Mouse (Mus musculus) ES-E14 (cell line): ENCODE results near the gene Katnal1. TPM values are rescaled to one million over a fixed set of nuclear protein-coding genes. Genes with fewer than 3 reads are reported as not detected.

Source experiments
- DNase-seq: peaks from one replicate; pipeline ENCODE4 v3.0.0-alpha.2; 2013; ENCODE audit warnings: low read depth, low spot score
- H3K27ac ChIP-seq: 2 replicates; pipeline ENCODE4 v1.5.1; 2012; ENCODE audit warnings: low read depth, mild to moderate bottlenecking, low read length, moderate library complexity, mixed read lengths; ENCODE audit not compliant: poor library complexity, insufficient read depth, severe bottlenecking
- H3K36me3 ChIP-seq: 2 replicates; pipeline ENCODE4 v1.6.1; 2012; ENCODE audit warnings: mild to moderate bottlenecking, low read length, moderate library complexity, mixed read lengths; ENCODE audit not compliant: control insufficient read depth, poor library complexity, insufficient read depth, severe bottlenecking
- H3K4me1 ChIP-seq, 2 experiments: fragments of 150-350 bp in 1 of 2; sonication (generic) in 1 of 2; 2 replicates each; pipeline ENCODE4 v1.6.1; 2012; ENCODE audit warnings: low read length in 2 of 2, mild to moderate bottlenecking in 1 of 2, mixed read lengths in 1 of 2; ENCODE audit not compliant: control insufficient read depth in 2 of 2, insufficient read depth in 2 of 2, poor library complexity in 1 of 2
- H3K4me3 ChIP-seq, 2 experiments: fragments of 150-350 bp in 1 of 2; sonication (generic) in 1 of 2; 2 replicates each; pipeline ENCODE4 v1.5.1; 2012; ENCODE audit warnings: low read length in 2 of 2, low read depth in 1 of 2, mild to moderate bottlenecking in 1 of 2, mixed read lengths in 1 of 2; ENCODE audit not compliant: insufficient read depth in 1 of 2, poor library complexity in 1 of 2, severe bottlenecking in 1 of 2
- H3K9ac ChIP-seq: 2 replicates; pipeline ENCODE4 v1.6.1; 2012; ENCODE audit warnings: low read depth, mild to moderate bottlenecking, low read length, mixed read lengths; ENCODE audit not compliant: poor library complexity, insufficient read depth, severe bottlenecking
- H3K9me3 ChIP-seq: fragments of 150-350 bp; sonication (generic); 2 replicates; pipeline ENCODE4 v1.6.1; 2012; ENCODE audit warnings: low read depth, mild to moderate bottlenecking, low read length; ENCODE audit not compliant: control insufficient read depth, insufficient read depth
- CHD2 ChIP-seq: IDR thresholded peaks from 2 replicates; pipeline ENCODE4 v1.6.1; 2014; ENCODE audit warnings: mild to moderate bottlenecking, low read depth, low read length, inconsistent platforms
- HCFC1 ChIP-seq: IDR thresholded peaks from 2 replicates; pipeline ENCODE4 v1.6.1; 2012; ENCODE audit warnings: low read length, inconsistent platforms, borderline replicate concordance; ENCODE audit not compliant: insufficient read depth
- MAFK ChIP-seq: IDR thresholded peaks from 2 replicates; pipeline ENCODE4 v1.6.1; 2014; ENCODE audit warnings: mild to moderate bottlenecking, low read depth, low read length, inconsistent platforms; ENCODE audit not compliant: insufficient read depth
- ZC3H11A ChIP-seq: IDR thresholded peaks from 2 replicates; pipeline ENCODE4 v1.6.1; 2012; ENCODE audit warnings: low read depth, mild to moderate bottlenecking, inconsistent platforms, low read length, borderline replicate concordance
- ZNF384 ChIP-seq: IDR thresholded peaks from 2 replicates; pipeline ENCODE4 v1.6.1; 2012; ENCODE audit warnings: low read depth, low read length, inconsistent platforms
- in situ Hi-C, 2 experiments: fragments of 600-800 bp; cut with MboI; formaldehyde crosslinking; loops; one replicate each; pipeline ENCODE4 v1.15.1; 2025; ENCODE audit warnings: low sequenced_read_pairs in 2 of 2, inconsistent platforms in 1 of 2; ENCODE audit not compliant: unreplicated experiment in 2 of 2
- total RNA-seq: library from RNA; depleted of rRNA; stranded (reverse); fragments of 300-350 nt; gene quantifications from 2 replicates; pipeline ENCODE4 v1.2.3, GENCODE M21; 2012; rRNA removed

Gene Katnal1
- total RNA-seq, result 5.8 and 6.4 TPM in 2 replicates

DNA sequence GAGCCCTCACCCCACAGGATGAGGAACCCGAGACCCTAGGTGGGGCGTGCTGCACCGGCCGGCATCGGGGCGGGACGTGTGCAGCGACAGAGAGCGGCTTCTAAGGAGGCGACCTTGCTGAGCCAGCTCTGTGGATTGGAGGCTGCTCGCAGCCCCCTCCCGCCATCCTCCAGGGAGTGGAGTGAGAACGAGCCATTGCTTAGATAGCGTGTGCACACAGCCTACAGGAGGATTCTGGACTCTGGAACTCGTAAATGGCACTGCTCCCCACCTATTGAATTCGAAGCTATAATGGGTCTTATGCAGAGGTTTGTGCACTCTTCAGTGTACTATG is at the start of gene Katnal1:
Katnal1 (minus strand) TSS at position 205 of the 334 bp plus-strand sequence.
- H3K9ac ChIP-seq, result peak within 1 kb of the TSS; percentile 76

DNA sequence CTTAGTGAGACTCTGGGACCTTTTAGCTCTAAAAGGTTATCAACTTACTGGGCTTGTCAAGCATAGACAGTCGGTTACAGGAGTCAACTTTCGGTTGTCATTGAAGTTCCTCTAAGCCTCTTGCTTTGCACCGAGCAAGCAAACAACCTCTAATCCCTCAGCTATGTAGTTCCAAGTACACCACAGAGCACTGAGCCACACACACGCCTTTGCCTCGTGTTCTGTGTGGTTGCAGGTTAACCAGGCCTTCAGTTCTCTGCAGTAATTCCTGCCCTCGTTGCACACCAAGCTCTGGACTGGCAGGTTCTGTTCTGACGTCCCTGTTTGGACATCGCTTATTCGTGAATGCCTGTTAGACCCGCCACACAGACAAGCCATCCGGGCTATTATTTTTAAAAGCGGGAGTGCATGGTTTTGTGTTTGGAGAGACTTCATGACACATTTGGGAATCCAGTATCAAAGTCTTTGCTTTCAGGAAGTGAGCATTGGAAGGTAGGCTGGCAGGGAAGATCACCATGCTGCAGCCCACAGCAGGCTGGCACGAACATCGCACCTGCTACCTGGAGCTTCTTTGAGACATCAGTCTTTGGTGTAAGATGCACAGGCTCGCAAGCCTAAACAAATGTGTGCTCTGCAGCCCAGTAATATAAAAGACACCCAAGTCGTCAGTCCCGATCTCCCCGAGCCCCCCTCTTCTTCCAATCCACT is 49.5 kb upstream of the Katnal1 start:
- TF ChIP-seq CHD2 (no peak), ZC3H11A (no peak), MAFK (no peak), HCFC1 (no peak), ZNF384 (no peak)
- H3K9ac ChIP-seq, result no peak overlapping the region
- H3K36me3 ChIP-seq, result no peaks in the 10 kb centered on the region
- H3K4me3 ChIP-seq, result no peak overlapping the region
- in situ Hi-C loops, result no loop called here
- no peak overlapping the region for H3K27ac ChIP-seq
- no peak for DNase-seq
- H3K9me3 ChIP-seq, result no peaks in the 10 kb centered on the region
- H3K4me1 ChIP-seq, result peaks cover 0 to 7% of the 10 kb centered on the region in 2 experiments; a peak in 2 of 4 replicates

More for the DNA sequence above, at the start of gene Katnal1:
- H3K4me3 ChIP-seq, result peak within 1 kb of the TSS; percentile 77
- no peaks in the 10 kb centered on the region for H3K36me3 ChIP-seq
- no peaks in the 10 kb centered on the region for H3K9me3 ChIP-seq
- H3K4me1 ChIP-seq, result peaks cover 2 to 17% of the 10 kb centered on the region in 2 experiments; a peak in 3 of 4 replicates
- H3K27ac ChIP-seq, result 0 out of 2 replicates have a peak within 1 kb of the TSS, but pooled peaks have one; percentile 34
- TF ChIP-seq CHD2 (no peak), HCFC1 (no peak), ZNF384 (no peak)
- in situ Hi-C loops, result no loop called here
- no peak for DNase-seq

DNA sequence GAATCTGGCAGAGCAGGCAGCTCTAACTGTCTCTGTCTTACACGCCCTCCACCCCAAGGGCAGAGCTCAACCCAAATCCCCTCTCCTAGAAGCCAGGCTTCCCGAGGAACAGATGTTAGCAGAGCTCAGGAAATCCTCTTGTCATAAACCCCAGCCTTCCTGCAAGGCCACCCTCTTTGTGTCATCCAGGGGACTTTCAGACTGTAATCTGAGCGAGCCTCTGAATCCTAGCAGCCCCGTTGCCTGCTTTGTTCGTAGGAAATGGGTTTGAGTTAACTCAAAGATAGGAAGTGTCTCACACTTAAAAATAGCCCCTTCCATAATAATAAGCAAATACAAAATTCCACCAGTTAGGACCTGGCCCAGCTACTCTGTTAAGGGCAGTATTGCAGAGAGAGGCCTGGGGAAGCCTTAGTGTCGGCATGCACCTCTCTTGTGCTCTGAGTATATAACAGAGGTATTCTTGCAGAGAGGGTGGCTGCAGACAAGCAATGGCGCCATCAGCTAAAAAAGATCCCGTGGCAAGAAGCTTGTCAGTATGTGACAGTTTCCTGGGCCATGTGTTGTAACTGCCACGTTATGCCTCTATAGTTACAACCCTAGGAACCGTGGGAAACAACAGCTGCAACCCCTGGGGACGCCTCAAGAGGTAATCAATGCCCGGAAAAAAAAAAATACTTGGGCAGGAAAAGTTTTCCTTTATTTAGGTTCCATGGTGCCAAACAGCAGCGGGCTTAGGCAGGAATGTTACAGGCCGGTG is 48.8 kb upstream of the Katnal1 start:
- H3K4me3 ChIP-seq, result no peak overlapping the region
- no peaks in the 10 kb centered on the region for H3K36me3 ChIP-seq
- no peak overlapping the region for H3K27ac ChIP-seq
- no peaks in the 10 kb centered on the region for H3K9me3 ChIP-seq
- in situ Hi-C loops, result no loop called here
- H3K4me1 ChIP-seq, result peaks cover 1 to 7% of the 10 kb centered on the region in 2 experiments; a peak in 2 of 4 replicates
- no peak overlapping the region for H3K9ac ChIP-seq
- TF ChIP-seq MAFK (no peak), ZNF384 (no peak), CHD2 (no peak), HCFC1 (no peak), ZC3H11A (no peak)
- DNase-seq, result no peak

DNA sequence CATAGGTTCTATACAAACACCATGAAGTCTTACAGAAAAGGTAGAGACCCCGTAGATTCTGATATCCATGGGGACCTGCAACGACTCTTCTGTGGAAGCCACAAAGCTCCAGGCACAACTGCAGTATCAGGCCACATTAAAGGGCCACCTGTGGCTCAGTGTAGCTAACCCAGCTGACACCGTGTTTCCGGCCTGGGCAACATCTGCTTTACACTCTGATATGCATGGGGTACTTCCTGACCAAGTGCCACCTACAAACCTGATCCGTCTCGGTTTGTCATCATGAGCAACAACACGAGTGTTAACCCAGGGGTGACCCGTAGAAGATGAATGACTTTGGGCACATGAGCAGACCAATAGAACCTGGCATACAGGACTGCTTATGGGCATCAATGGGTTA is 47.8 kb upstream of the Katnal1 start:
- Histone ChIP-seq H3K4me3 (no peak overlapping the region), H3K36me3 (no peaks in the 10 kb centered on the region), H3K27ac (no peak overlapping the region), H3K9ac (no peak overlapping the region), H3K9me3 (no peaks in the 10 kb centered on the region), H3K4me1 (peaks cover 1 to 7% of the 10 kb centered on the region in 2 experiments; a peak in 2 of 4 replicates)
- in situ Hi-C loops, result no loop called here
- DNase-seq, result no peak
- TF ChIP-seq ZC3H11A, result no peak
